Mouse (Mus musculus) MEL (cell line): ENCODE measurements at regions not wholly inside any gene's neighbourhood (a gene's known extent, or its start where the extent isn't known, plus 50 kb on each side); places are given as distances from the start of the nearest gene placed in this dataset.

Experiments
- DNase-seq: peaks from one replicate; pipeline ENCODE4 v3.0.0; 2011; ENCODE audit warnings: low read depth, low spot score
- H3K27ac ChIP-seq: 2 replicates; pipeline ENCODE4 v1.5.1; 2012; ENCODE audit warnings: low read depth, mild to moderate bottlenecking, control low read depth, low read length, moderate library complexity; ENCODE audit not compliant: control insufficient read depth
- H3K27me3 ChIP-seq, 2 experiments: fragments of 150-350 bp in 1 of 2; sonication (generic) in 1 of 2; 2 replicates each; pipeline ENCODE4 v1.6.1; 2012; ENCODE audit warnings: low read length in 2 of 2, mild to moderate bottlenecking in 2 of 2, improper control_type of control experiment in 1 of 2, moderate library complexity in 1 of 2; ENCODE audit not compliant: insufficient read depth in 2 of 2, control insufficient read depth in 1 of 2
- H3K36me3 ChIP-seq, 2 experiments: 2 replicates each; pipeline ENCODE4 v1.6.1; 2012 to 2014; ENCODE audit warnings: low read length in 2 of 2, improper control_type of control experiment in 1 of 2, inconsistent platforms in 1 of 2, mild to moderate bottlenecking in 1 of 2; ENCODE audit not compliant: insufficient read depth in 2 of 2, control insufficient read depth in 1 of 2
- H3K4me1 ChIP-seq, 2 experiments: fragments of 150-350 bp in 1 of 2; sonication (generic) in 1 of 2; 2 replicates each; pipeline ENCODE4 v1.6.1; 2012; ENCODE audit warnings: low read length in 2 of 2, improper control_type of control experiment in 1 of 2, mild to moderate bottlenecking in 1 of 2; ENCODE audit not compliant: insufficient read depth in 2 of 2, control insufficient read depth in 1 of 2
- H3K4me3 ChIP-seq, 2 experiments: fragments of 150-350 bp in 1 of 2; sonication (generic) in 1 of 2; 2 replicates each; pipeline ENCODE4 v1.5.1; 2012; ENCODE audit warnings: low read depth in 2 of 2, low read length in 2 of 2, mild to moderate bottlenecking in 2 of 2, moderate library complexity in 2 of 2, control low read depth in 1 of 2, improper control_type of control experiment in 1 of 2; ENCODE audit not compliant: control insufficient read depth in 1 of 2, insufficient read depth in 1 of 2
- H3K79me2 ChIP-seq: 2 replicates; pipeline ENCODE4 v1.6.1; 2012; ENCODE audit warnings: mild to moderate bottlenecking, low read length, moderate library complexity; ENCODE audit not compliant: control insufficient read depth, poor library complexity, insufficient read depth
- H3K9ac ChIP-seq: 2 replicates; pipeline ENCODE4 v1.6.1; 2012; ENCODE audit warnings: low read depth, mild to moderate bottlenecking, control low read depth, low read length, moderate library complexity; ENCODE audit not compliant: control insufficient read depth, poor library complexity, severe bottlenecking
- H3K9me3 ChIP-seq: fragments of 150-350 bp; sonication (generic); replicated peaks from 2 replicates; pipeline ENCODE4 v1.6.1; 2012; ENCODE audit warnings: mild to moderate bottlenecking, low read length, improper control_type of control experiment, moderate library complexity; ENCODE audit not compliant: insufficient read depth
- BHLHE40 ChIP-seq: IDR thresholded peaks from 2 replicates; pipeline ENCODE4 v1.6.1; 2012; ENCODE audit warnings: low read depth, mild to moderate bottlenecking, inconsistent platforms, low read length, improper control_type of control experiment, borderline replicate concordance
- CHD2 ChIP-seq: IDR thresholded peaks from 2 replicates; pipeline ENCODE4 v1.6.1; 2011; ENCODE audit warnings: low read length, improper control_type of control experiment
- CTCF ChIP-seq, 3 experiments: IDR thresholded peaks in 2 of 3; conservative IDR thresholded peaks in 1 of 3; 2 replicates each; pipeline ENCODE4 v1.5.1; 2011 to 2012; ENCODE audit warnings: low read length in 3 of 3, low read depth in 2 of 3, mild to moderate bottlenecking in 2 of 3, improper control_type of control experiment in 1 of 3, inconsistent platforms in 1 of 3, mixed read lengths in 1 of 3, moderate library complexity in 1 of 3; ENCODE audit not compliant: control insufficient read depth in 1 of 3, insufficient read depth in 1 of 3, poor library complexity in 1 of 3, severe bottlenecking in 1 of 3
- E2F4 ChIP-seq: IDR thresholded peaks from 2 replicates; pipeline ENCODE4 v1.6.1; 2011; ENCODE audit warnings: low read depth, low read length, improper control_type of control experiment, borderline replicate concordance
- ELF1 ChIP-seq: IDR thresholded peaks from 2 replicates; pipeline ENCODE4 v1.6.1; 2014; ENCODE audit warnings: low read depth, mild to moderate bottlenecking, inconsistent platforms, low read length, improper control_type of control experiment, moderate library complexity
- EP300 ChIP-seq, 2 experiments: IDR thresholded peaks; 2 replicates each; pipeline ENCODE4 v1.6.1; 2011; ENCODE audit warnings: improper control_type of control experiment in 2 of 2, low read length in 2 of 2, low read depth in 1 of 2, mild to moderate bottlenecking in 1 of 2
- ETS1 ChIP-seq: IDR thresholded peaks from 2 replicates; pipeline ENCODE4 v1.6.1; 2012; ENCODE audit warnings: low read depth, mild to moderate bottlenecking, inconsistent platforms, low read length, improper control_type of control experiment, moderate library complexity
- GABPA ChIP-seq: IDR thresholded peaks from 2 replicates; pipeline ENCODE4 v1.6.1; 2012; ENCODE audit warnings: low read depth, mild to moderate bottlenecking, inconsistent platforms, low read length, improper control_type of control experiment, moderate library complexity
- GATA1 ChIP-seq: IDR thresholded peaks from 2 replicates; pipeline ENCODE4 v1.6.1; 2011; ENCODE audit warnings: low read depth, low read length, improper control_type of control experiment
- KAT2A ChIP-seq: conservative IDR thresholded peaks from 2 replicates; pipeline ENCODE4 v1.6.1; 2012; ENCODE audit warnings: low read depth, low read length, improper control_type of control experiment, inconsistent platforms
- MAFK ChIP-seq: IDR thresholded peaks from 2 replicates; pipeline ENCODE4 v1.6.1; 2011; ENCODE audit warnings: low read depth, mild to moderate bottlenecking, low read length, improper control_type of control experiment, borderline replicate concordance
- MAX ChIP-seq: IDR thresholded peaks from 2 replicates; pipeline ENCODE4 v1.6.1; 2011; ENCODE audit warnings: low read length, improper control_type of control experiment
- MEF2A ChIP-seq: IDR thresholded peaks from 2 replicates; pipeline ENCODE4 v1.6.1; 2014; ENCODE audit warnings: low read depth, mild to moderate bottlenecking, inconsistent platforms, low read length, improper control_type of control experiment; ENCODE audit not compliant: poor library complexity, insufficient replicate concordance, severe bottlenecking; ENCODE audit errors: extremely low read depth
- MXI1 ChIP-seq: IDR thresholded peaks from 2 replicates; pipeline ENCODE4 v1.6.1; 2011; ENCODE audit warnings: mild to moderate bottlenecking, low read depth, low read length, improper control_type of control experiment
- MYC ChIP-seq: IDR thresholded peaks from 2 replicates; pipeline ENCODE4 v1.6.1; 2011; ENCODE audit warnings: low read depth, mild to moderate bottlenecking, low read length, improper control_type of control experiment, moderate library complexity
- NELFE ChIP-seq: IDR thresholded peaks from 2 replicates; pipeline ENCODE4 v1.6.1; 2011; ENCODE audit warnings: low read depth, low read length, improper control_type of control experiment
- POLR2A ChIP-seq, 2 experiments: IDR thresholded peaks; 2 replicates each; pipeline ENCODE4 v1.6.1; 2011 to 2012; ENCODE audit warnings: low read length in 2 of 2, mild to moderate bottlenecking in 2 of 2, control low read depth in 1 of 2, improper control_type of control experiment in 1 of 2, low read depth in 1 of 2, moderate library complexity in 1 of 2; ENCODE audit not compliant: control insufficient read depth in 1 of 2, insufficient read depth in 1 of 2, poor library complexity in 1 of 2
- POLR2AphosphoS2 ChIP-seq: IDR thresholded peaks from 2 replicates; pipeline ENCODE4 v1.6.1; 2011; ENCODE audit warnings: low read length, improper control_type of control experiment
- POLR2AphosphoS5 ChIP-seq: IDR thresholded peaks from 2 replicates; pipeline ENCODE4 v1.6.1; 2012; ENCODE audit warnings: low read depth, borderline replicate concordance, mild to moderate bottlenecking, inconsistent platforms, low read length, moderate library complexity, mixed read lengths
- RAD21 ChIP-seq: IDR thresholded peaks from 2 replicates; pipeline ENCODE4 v1.6.1; 2011; ENCODE audit warnings: mild to moderate bottlenecking, low read depth, low read length, improper control_type of control experiment
- SIN3A ChIP-seq: IDR thresholded peaks from 2 replicates; pipeline ENCODE4 v1.6.1; 2012; ENCODE audit warnings: low read length, improper control_type of control experiment, inconsistent platforms
- TBP ChIP-seq: IDR thresholded peaks from 2 replicates; pipeline ENCODE4 v1.8.0; 2011; ENCODE audit warnings: low read depth, low read length, improper control_type of control experiment
- TCF12 ChIP-seq: IDR thresholded peaks from 2 replicates; pipeline ENCODE4 v1.6.1; 2014; ENCODE audit warnings: low read depth, mild to moderate bottlenecking, inconsistent platforms, low read length, improper control_type of control experiment, moderate library complexity
- UBTF ChIP-seq: IDR thresholded peaks from 2 replicates; pipeline ENCODE4 v1.6.1; 2012; ENCODE audit warnings: low read depth, mild to moderate bottlenecking, inconsistent platforms, low read length, improper control_type of control experiment, moderate library complexity, borderline replicate concordance; ENCODE audit not compliant: insufficient read depth
- USF2 ChIP-seq, 2 experiments: IDR thresholded peaks; 2 replicates each; pipeline ENCODE4 v1.6.1; 2011 to 2012; ENCODE audit warnings: improper control_type of control experiment in 2 of 2, low read length in 2 of 2, borderline replicate concordance in 1 of 2, inconsistent platforms in 1 of 2, low read depth in 1 of 2, mild to moderate bottlenecking in 1 of 2; ENCODE audit not compliant: insufficient read depth in 1 of 2
- ZKSCAN1 ChIP-seq: IDR thresholded peaks from 2 replicates; pipeline ENCODE4 v1.6.1; 2012; ENCODE audit warnings: low read depth, mild to moderate bottlenecking, inconsistent platforms, low read length, improper control_type of control experiment, moderate library complexity
- ZNF384 ChIP-seq: IDR thresholded peaks from 2 replicates; pipeline ENCODE4 v1.6.1; 2012; ENCODE audit warnings: low read depth, mild to moderate bottlenecking, inconsistent platforms, low read length, improper control_type of control experiment

DNA sequence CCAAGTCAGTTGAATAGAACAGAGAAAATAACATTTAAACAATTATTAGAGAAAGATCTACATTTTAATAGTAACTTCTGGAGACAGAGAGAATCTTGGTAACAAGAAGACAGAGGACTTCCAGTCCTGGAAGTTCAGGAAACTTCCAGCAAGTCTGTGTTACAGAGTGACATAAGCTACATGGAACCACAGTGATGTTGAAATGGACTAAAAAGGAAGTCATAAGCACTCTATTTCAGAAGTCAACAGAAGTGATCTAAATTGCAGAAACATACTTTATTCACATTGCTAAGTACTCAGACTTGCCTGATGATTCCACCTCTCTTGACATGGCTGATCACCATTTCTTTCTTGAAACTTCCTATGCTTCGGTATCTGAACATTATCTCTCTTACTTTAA is 1051.7 kb downstream of the 5730522E02Rik start:
- Histone ChIP-seq H3K27ac (no peak overlapping the region), H3K79me2 (no peaks in the 10 kb centered on the region), H3K27me3 (no peaks in the 10 kb centered on the region), H3K4me1 (no peaks in the 10 kb centered on the region), H3K9me3 (no peaks in the 10 kb centered on the region), H3K9ac (no peak overlapping the region), H3K4me3 (no peak overlapping the region), H3K36me3 (no peaks in the 10 kb centered on the region)
- DNase-seq = no peak
- TF ChIP-seq USF2 (IDR thresholded peaks at IDR 0.05; ENCODE audit: borderline replicate concordance in 1 of 2, insufficient read depth in 1 of 2, low read depth in 1 of 2, low read length in 2 of 2) (no peak), UBTF (no peak), CHD2 (no peak), TCF12 (no peak), GABPA (no peak), GATA1 (no peak), NELFE (no peak), EP300 (IDR thresholded peaks at IDR 0.05; ENCODE audit: low read depth in 1 of 2, low read length in 2 of 2) (no peak), RAD21 (no peak), POLR2AphosphoS2 (no peak), MYC (no peak), E2F4 (no peak), ZNF384 (no peak), MEF2A (no peak), CTCF (IDR thresholded peaks at IDR 0.05 in 2 of 3, conservative IDR thresholded peaks at IDR 0.05 in 1 of 3; ENCODE audit: control insufficient read depth in 1 of 3, insufficient read depth in 1 of 3, low read depth in 2 of 3, low read length in 3 of 3, poor library complexity in 1 of 3, severe bottlenecking in 1 of 3) (no peak), MAX (no peak)

- DNase-seq = no peak
- H3K27ac ChIP-seq = no peak overlapping the region
- no peaks in the 10 kb centered on the region for H3K27me3 ChIP-seq
- H3K79me2 ChIP-seq = no peaks in the 10 kb centered on the region
- no peaks in the 10 kb centered on the region for H3K4me1 ChIP-seq
- no peak overlapping the region for H3K9ac ChIP-seq
- TF ChIP-seq GATA1 (no peak), TBP (no peak), MXI1 (no peak), POLR2A (IDR thresholded peaks at IDR 0.05; ENCODE audit: control insufficient read depth in 1 of 2, insufficient read depth in 1 of 2, low read depth in 1 of 2, low read length in 2 of 2, poor library complexity in 1 of 2) (no peak), ETS1 (no peak), SIN3A (no peak), BHLHE40 (no peak), ZKSCAN1 (no peak), MYC (no peak), E2F4 (no peak), USF2 (IDR thresholded peaks at IDR 0.05; ENCODE audit: borderline replicate concordance in 1 of 2, insufficient read depth in 1 of 2, low read depth in 1 of 2, low read length in 2 of 2) (no peak), ELF1 (no peak), CHD2 (no peak), NELFE (no peak), KAT2A (no peak), POLR2AphosphoS5 (no peak), POLR2AphosphoS2 (no peak), MAFK (no peak)
- H3K36me3 ChIP-seq = no peaks in the 10 kb centered on the region
- H3K9me3 ChIP-seq = no peaks in the 10 kb centered on the region
- H3K4me3 ChIP-seq = no peak overlapping the region
These were observed 1042.6 kb downstream of the 5730522E02Rik start for GRCm38 (mm10) chr11:25167939-25168338.
